Mouse (Mus musculus): ENCODE measurements at regions not wholly inside any gene's neighbourhood (a gene's known extent, or its start where the extent isn't known, plus 50 kb on each side); places are given as distances from the start of the nearest gene placed in this dataset.

- no peak for TF ChIP-seq CTCF (IDR thresholded peaks at IDR 0.05; ENCODE audit: borderline replicate concordance, control insufficient read depth, extremely low read depth, insufficient read depth, low read length, poor library complexity)
- no peak for TF ChIP-seq POLR2A (IDR thresholded peaks at IDR 0.05; ENCODE audit: control insufficient read depth, extremely low read depth, insufficient read depth, low read length, poor library complexity)
These were observed 147.7 kb upstream of the Trpc7 start for GRCm38 (mm10) chr13:57043316-57043974.
